Mouse (Mus musculus) left cerebral cortex, adult 2 months (tissue): ENCODE results near the gene Wdr25. TPM values are rescaled to one million over a fixed set of nuclear protein-coding genes. Genes with fewer than 3 reads are reported as not detected.
A peak's percentile ranks its signal among the peaks of the same experiment; 100 is the strongest.
"Not testable (repeated sequence)": the region's sequence is repeated elsewhere in the genome, so short reads cannot be mapped to it uniquely, and the experiment has no call there.

Source experiments
- DNase-seq, 2 experiments: peaks; one replicate each; pipeline ENCODE4 v3.0.0; 2021 to 2022; ENCODE audit warnings: low spot score in 2 of 2, mixed read lengths in 1 of 2; ENCODE audit errors: extremely low spot score in 1 of 2
- H3K27ac ChIP-seq: fragments of 200-600 bp; 2 replicates; pipeline ENCODE4 v1.8.1; 2022
- H3K4me3 ChIP-seq: fragments of 200-600 bp; 2 replicates; pipeline ENCODE4 v1.8.1; 2022
- CTCF ChIP-seq: fragments of 200-600 bp; IDR thresholded peaks from 2 replicates; pipeline ENCODE4 v1.8.1; 2022; ENCODE audit warnings: antibody characterized with exemption, mild to moderate bottlenecking, moderate library complexity
- intact Hi-C: fragments of 180-260 bp; cut with DNase I; formaldehyde crosslinking; loops from one replicate; pipeline ENCODE4 v1.15.1; 2025
- long read RNA-seq, 2 experiments: library from polyadenylated mRNA; stranded (forward); transcript quantifications; one replicate each; pipeline ENCODE4 v2.0.0; 2021; ENCODE audit warnings: borderline mapping rate in 2 of 2
- total RNA-seq, 2 experiments: library from RNA; stranded (reverse); gene quantifications; 2 replicates each; pipeline ENCODE4 v1.2.3; 2021

Wdr25 gene
- total RNA-seq: 10 to 100 TPM; 10.2 to 13.4 TPM
- long read RNA-seq, experiment 1, partial matches to known transcripts: 4 of 12 reads
- long read RNA-seq, experiment 1, other reads (novel, unspliced or antisense): 8 of 12 reads
- long read RNA-seq, experiment 2, partial matches to known transcripts: 2 of 6 reads
- long read RNA-seq, experiment 2, other reads (novel, unspliced or antisense): 4 of 6 reads

GRCm38 (mm10) chr12:108892989-108893714 is at the start of gene Wdr25:
Gene Wdr25, plus strand, starts transcription at chr12:108893631.
- H3K27ac ChIP-seq: peak within 1 kb of the TSS; percentile 83
- no peak for TF ChIP-seq CTCF
- peak within 1 kb of the TSS; percentile 75 for H3K4me3 ChIP-seq
- intact Hi-C loops: loop anchor here (5.0 kb wide), 2 partner anchors 81 to 101 kb away; partner anchors contain the start of gene Yy1
- DNase-seq: no peak

- DNase-seq, intact Hi-C loops: not testable (repeated sequence)
Measured at GRCm38 (mm10) chr12:108848033-108848432, 45.4 kb upstream of the Wdr25 start.

GRCm38 (mm10) chr12:108849488-108850022 is 43.9 kb upstream of the Wdr25 start:
- no peak for DNase-seq
- no peak for TF ChIP-seq CTCF
- no peak overlapping the region for H3K27ac ChIP-seq
- intact Hi-C loops: no loop called here
- H3K4me3 ChIP-seq: no peak overlapping the region

More at GRCm38 (mm10) chr12:108848033-108848432, 45.4 kb upstream of the Wdr25 start:
- H3K27ac ChIP-seq, H3K4me3 ChIP-seq: not testable (repeated sequence)

GRCm38 (mm10) chr12:108850129-108850528 is 43.3 kb upstream of the Wdr25 start:
- Histone ChIP-seq H3K4me3 (no peak overlapping the region), H3K27ac (no peak overlapping the region)
- DNase-seq: no peak
- TF ChIP-seq CTCF: no peak
- intact Hi-C loops: no loop called here

- DNase-seq: no peak
- intact Hi-C loops: no loop called here
- H3K4me3 ChIP-seq: no peak overlapping the region
- no peak for TF ChIP-seq CTCF
- H3K27ac ChIP-seq: no peak overlapping the region
Measured at GRCm38 (mm10) chr12:108850886-108851285, 42.5 kb upstream of the Wdr25 start.

- DNase-seq: no peak
- intact Hi-C loops: no loop called here
- Histone ChIP-seq H3K4me3 (no peak overlapping the region), H3K27ac (no peak overlapping the region)
- TF ChIP-seq CTCF: no peak
Measured at GRCm38 (mm10) chr12:108852822-108853221, 40.6 kb upstream of the Wdr25 start.

GRCm38 (mm10) chr12:108855081-108855480 is 38.4 kb upstream of the Wdr25 start:
- no peak for TF ChIP-seq CTCF
- Histone ChIP-seq H3K27ac (no peak overlapping the region), H3K4me3 (no peak overlapping the region)
- no peak for DNase-seq
- intact Hi-C loops: no loop called here

GRCm38 (mm10) chr12:108856186-108856585 is 37.2 kb upstream of the Wdr25 start:
- DNase-seq: no peak
- H3K27ac ChIP-seq: no peak overlapping the region
- intact Hi-C loops: no loop called here
- no peak for TF ChIP-seq CTCF
- no peak overlapping the region for H3K4me3 ChIP-seq

- Histone ChIP-seq H3K4me3 (no peak overlapping the region), H3K27ac (no peak overlapping the region)
- intact Hi-C loops: no loop called here
- no peak for TF ChIP-seq CTCF
- no peak for DNase-seq
Measured at GRCm38 (mm10) chr12:108857109-108857508, 36.3 kb upstream of the Wdr25 start.

- intact Hi-C loops: no loop called here
- DNase-seq: no peak
- no peak overlapping the region for H3K27ac ChIP-seq
- no peak overlapping the region for H3K4me3 ChIP-seq
- TF ChIP-seq CTCF: no peak
Measured at GRCm38 (mm10) chr12:108857589-108858184, 35.7 kb upstream of the Wdr25 start.

GRCm38 (mm10) chr12:108858486-108858885 is 34.9 kb upstream of the Wdr25 start:
- DNase-seq: no peak
- TF ChIP-seq CTCF: no peak
- Histone ChIP-seq H3K27ac (no peak overlapping the region), H3K4me3 (no peak overlapping the region)
- intact Hi-C loops: no loop called here

GRCm38 (mm10) chr12:108865007-108865494 is 28.4 kb upstream of the Wdr25 start:
- TF ChIP-seq CTCF: no peak
- Histone ChIP-seq H3K4me3 (no peak overlapping the region), H3K27ac (no peak overlapping the region)
- intact Hi-C loops: no loop called here
- no peak for DNase-seq
